Mouse (Mus musculus) neural tube, embryonic 13.5 days (tissue): ENCODE measurements around the gene Noxo1. TPM values are rescaled to one million over a fixed set of nuclear protein-coding genes. Genes with fewer than 3 reads are reported as not detected.

Source experiments
- polyA plus RNA-seq: library from polyadenylated mRNA; unstranded; fragments of >200 nt; fragmentation: Nextera tagmentation; extraction: Ambion mirVana; gene quantifications from 2 replicates; pipeline ENCODE4 v1.2.1, GENCODE M21; 2015

Gene Noxo1
- polyA plus RNA-seq, 1 experiment from 2014 or later, result 1.5 TPM

Other genes starting within 250 kb of the Noxo1 start
- gene E4f1, start 225.9 kb upstream of the Noxo1 start, polyA plus RNA-seq, result 39.7 and 41.6 TPM in 2 replicates
- 54.9 and 57.4 TPM in 2 replicates for gene Pgp, start 225.8 kb upstream of the Noxo1 start, polyA plus RNA-seq
- not detected in 2 replicates for gene Bricd5, start 222.3 kb upstream of the Noxo1 start, polyA plus RNA-seq
- gene Mlst8, start 217.2 kb upstream of the Noxo1 start, polyA plus RNA-seq, result 35.7 and 36.2 TPM in 2 replicates
- gene Caskin1, start 207.6 kb upstream of the Noxo1 start, polyA plus RNA-seq, result 35.0 and 35.3 TPM in 2 replicates
- gene Traf7, start 168.3 kb upstream of the Noxo1 start, polyA plus RNA-seq, result 70.1 and 82.9 TPM in 2 replicates
- 1.5 and 1.6 TPM in 2 replicates for gene Rab26, start 162.0 kb upstream of the Noxo1 start, polyA plus RNA-seq
- 20.1 and 22.9 TPM in 2 replicates for gene Pkd1, start 146.4 kb upstream of the Noxo1 start, polyA plus RNA-seq
- 62.5 and 73.0 TPM in 2 replicates for gene Tsc2, start 63.6 kb upstream of the Noxo1 start, polyA plus RNA-seq
- gene Nthl1, start 63.6 kb upstream of the Noxo1 start, polyA plus RNA-seq, result 7.4 and 9.7 TPM in 2 replicates
- gene Slc9a3r2, start 45.9 kb upstream of the Noxo1 start, polyA plus RNA-seq, result 35.4 and 42.6 TPM in 2 replicates
- gene Npw, start 37.8 kb upstream of the Noxo1 start, polyA plus RNA-seq, result not detected in 2 replicates
- gene Zfp598, start 26.5 kb upstream of the Noxo1 start, polyA plus RNA-seq, result 20.9 and 22.2 TPM in 2 replicates
- gene Syngr3, start 6.3 kb upstream of the Noxo1 start, polyA plus RNA-seq, result 94.2 and 114 TPM in 2 replicates
- 34.3 and 39.6 TPM in 2 replicates for gene Gfer, start 78 bp upstream of the Noxo1 start, polyA plus RNA-seq
- 58.4 and 64.0 TPM in 2 replicates for gene Tbl3, start 11.4 kb downstream of the Noxo1 start, polyA plus RNA-seq
- gene Rnf151, start 21.8 kb downstream of the Noxo1 start, polyA plus RNA-seq, result 0.18 TPM in 1 of 2 replicates, not detected in the other
- gene Rps2, start 21.9 kb downstream of the Noxo1 start, polyA plus RNA-seq, result 759 and 773 TPM in 2 replicates
- 261 and 273 TPM in 2 replicates for gene Ndufb10, start 28.2 kb downstream of the Noxo1 start, polyA plus RNA-seq
- gene Rpl3l, start 31.6 kb downstream of the Noxo1 start, polyA plus RNA-seq, result not detected in 2 replicates
- gene Msrb1, start 40.4 kb downstream of the Noxo1 start, polyA plus RNA-seq, result 26.5 and 29.4 TPM in 2 replicates
- 0.39 and 0.59 TPM in 2 replicates for gene Hs3st6, start 56.8 kb downstream of the Noxo1 start, polyA plus RNA-seq
- not detected in 2 replicates for gene Meiob, start 108.1 kb downstream of the Noxo1 start, polyA plus RNA-seq
- gene Hagh, start 143.9 kb downstream of the Noxo1 start, polyA plus RNA-seq, result 55.7 and 59.0 TPM in 2 replicates
- 21.1 and 22.3 TPM in 2 replicates for gene Fahd1, start 154.1 kb downstream of the Noxo1 start, polyA plus RNA-seq
- 0.39 TPM in 1 of 2 replicates, not detected in the other for gene Igfals, start 169.8 kb downstream of the Noxo1 start, polyA plus RNA-seq
- 63.5 and 76.1 TPM in 2 replicates for gene Nubp2, start 190.1 kb downstream of the Noxo1 start, polyA plus RNA-seq
- gene Spsb3, start 190.4 kb downstream of the Noxo1 start, polyA plus RNA-seq, result 64.6 and 74.2 TPM in 2 replicates
- gene Eme2, start 198.9 kb downstream of the Noxo1 start, polyA plus RNA-seq, result 32.7 and 36.3 TPM in 2 replicates
- gene Mrps34, start 198.9 kb downstream of the Noxo1 start, polyA plus RNA-seq, result 71.1 and 85.7 TPM in 2 replicates
- 86.0 and 89.0 TPM in 2 replicates for gene Nme3, start 200.3 kb downstream of the Noxo1 start, polyA plus RNA-seq
- gene Mapk8ip3, start 240.7 kb downstream of the Noxo1 start, polyA plus RNA-seq, result 82.2 and 85.8 TPM in 2 replicates